Mouse (Mus musculus) liver, embryonic 14.5 days (tissue): ENCODE results near the gene Ptpn18.

ENCODE experiments used
- CTCF ChIP-seq: IDR thresholded peaks from 2 replicates; pipeline ENCODE4 v1.5.1; 2016; ENCODE audit warnings: antibody characterized with exemption, low read depth, control low read depth
- EP300 ChIP-seq: IDR thresholded peaks from 2 replicates; pipeline ENCODE4 v1.6.1; 2016; ENCODE audit warnings: antibody characterized with exemption, low read depth

DNA sequence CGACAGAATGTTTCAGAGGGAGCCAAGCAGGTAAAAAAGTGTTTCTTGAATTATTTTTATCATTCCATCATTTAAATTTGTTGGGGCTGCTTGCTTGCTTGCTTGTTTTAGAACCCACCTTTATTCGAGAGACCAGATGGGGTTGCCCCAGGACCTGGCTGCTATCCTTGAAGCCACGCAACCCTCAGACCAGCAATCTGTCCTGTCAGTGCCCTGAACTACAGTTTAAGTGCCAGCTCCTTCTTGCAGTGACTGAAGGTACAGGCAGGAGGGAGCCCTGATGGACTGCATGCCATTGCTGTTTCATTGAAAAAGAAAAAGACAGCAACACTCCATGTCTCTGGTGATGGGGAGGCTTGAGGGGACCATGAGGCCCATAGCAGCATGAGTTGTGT lies 63.3 kb downstream of the Ptpn18 start:
- no peak for TF ChIP-seq EP300
- no peak for TF ChIP-seq CTCF
